Mouse (Mus musculus) CD4-positive helper T cell, adult 2 months (primary cell): ENCODE measurements at regions not wholly inside any gene's neighbourhood (a gene's known extent, or its start where the extent isn't known, plus 50 kb on each side); places are given as distances from the start of the nearest gene placed in this dataset.
A peak's percentile ranks its signal among the peaks of the same experiment; 100 is the strongest.

Experiments used
- DNase-seq: peaks from one replicate; pipeline ENCODE4 v3.0.0-alpha.2; 2012; ENCODE audit warnings: low read depth, missing footprints, low spot score

DNA sequence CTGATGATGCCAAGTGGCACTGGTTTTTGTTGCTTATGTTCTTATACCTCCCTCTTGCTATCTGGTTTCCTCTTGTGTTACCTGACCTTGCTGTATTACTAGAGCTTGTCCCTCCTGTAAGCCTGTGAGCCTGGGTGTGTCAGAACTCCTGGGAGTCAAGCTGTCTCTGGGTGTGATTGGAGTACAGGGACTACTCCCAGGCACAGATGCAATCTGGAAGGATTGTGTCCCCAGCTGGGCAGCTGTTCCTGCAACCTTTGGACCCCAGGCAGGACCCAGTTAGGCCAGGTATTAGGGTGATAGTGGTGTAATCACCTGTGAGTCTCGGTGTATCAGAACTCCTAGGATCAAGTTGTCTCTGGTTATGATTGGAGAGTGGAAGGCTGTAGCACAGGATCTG is 97.4 kb upstream of the Dock11 start:
- DNase-seq: no peak

GRCm38 (mm10) chrX:35813206-35813605 is 75.4 kb upstream of the Dock11 start:
- peak; percentile 13 for DNase-seq

- peak; percentile 27 for DNase-seq
Measured at GRCm38 (mm10) chrX:35834411-35834810, 54.2 kb upstream of the Dock11 start.

- no peak for DNase-seq
Measured at GRCm38 (mm10) chrX:35838064-35838463, 50.6 kb upstream of the Dock11 start.
